Mouse (Mus musculus) erythroblast, adult 5-6 weeks (primary cell): ENCODE data around the gene Camta1. TPM values are rescaled to one million over a fixed set of nuclear protein-coding genes. Genes with fewer than 3 reads are reported as not detected.

Experiments
- ATAC-seq: replicated peaks from 2 replicates; pipeline ENCODE4 v1.8.0; 2016; ENCODE audit warnings: moderate number of reproducible peaks, mild to moderate bottlenecking, moderate TSS enrichment, inconsistent platforms; ENCODE audit not compliant: poor library complexity, low FRiP score, severe bottlenecking
- total RNA-seq, 2 experiments: library from RNA; stranded (forward) in 1 of 2; stranded (reverse) in 1 of 2; fragments of 150-400 nt in 1 of 2; fragments of 200-764, 138-1000 nt in 1 of 2; gene quantifications; 2 replicates each; pipeline versions ENCODE4 v1.2.3 to v1.2.4; 2015 to 2017; ENCODE audit warnings: low replicate concordance in 2 of 2

Camta1 gene
- total RNA-seq, 2 experiments from 2014 or later: 11.7 to 25.7 TPM

DNA sequence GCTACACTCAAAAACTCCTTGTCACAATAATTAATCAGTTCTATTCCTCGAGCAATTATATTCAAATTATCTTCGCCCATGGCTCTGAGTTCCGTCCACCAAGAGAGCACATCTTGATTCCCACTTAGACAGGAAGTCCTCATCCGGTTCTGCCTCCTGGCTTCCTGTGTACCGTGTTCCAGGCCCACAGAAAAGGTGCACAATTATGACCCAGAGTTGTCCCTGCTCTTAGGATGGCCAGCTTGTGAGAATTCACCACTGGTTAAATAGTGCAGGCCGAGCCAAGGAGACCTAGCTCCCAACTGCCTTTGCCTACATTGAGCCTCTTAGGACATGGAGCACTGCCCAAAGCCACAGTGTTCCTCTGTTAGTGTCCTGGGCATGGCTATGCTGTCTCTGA, 229.4 kb downstream of the Camta1 start:
- ATAC-seq: no peak

GRCm38 (mm10) chr4:151630664-151631063, 231.0 kb downstream of the Camta1 start:
- no peak for ATAC-seq

DNA sequence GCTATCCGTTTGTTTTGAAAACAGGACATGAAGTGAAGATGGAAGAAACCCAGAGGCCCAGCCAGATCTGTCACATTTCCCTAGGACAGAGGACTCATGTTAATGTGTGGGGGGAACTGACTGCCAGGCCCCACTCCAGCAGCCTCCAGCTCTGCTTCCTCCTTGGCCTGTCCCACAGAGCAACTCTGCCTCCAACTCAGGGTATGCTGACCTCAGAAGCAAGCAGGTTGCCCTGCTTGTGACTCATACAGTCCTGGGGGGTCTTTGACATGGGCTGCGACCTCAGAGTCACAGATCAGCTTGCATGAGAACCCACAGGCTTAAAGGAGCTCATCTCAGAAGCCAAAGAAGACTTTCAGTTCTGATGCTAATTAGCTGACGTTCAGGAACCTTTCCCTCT, 231.4 kb downstream of the Camta1 start:
- ATAC-seq: no peak

- ATAC-seq: no peak
Measured at GRCm38 (mm10) chr4:151619541-151620016, 242.1 kb downstream of the Camta1 start.

GRCm38 (mm10) chr4:151618420-151619310, 243.0 kb downstream of the Camta1 start:
- no peak for ATAC-seq

GRCm38 (mm10) chr4:151611621-151612020, 250.1 kb downstream of the Camta1 start:
- ATAC-seq: no peak

GRCm38 (mm10) chr4:151610266-151610665, 251.4 kb downstream of the Camta1 start:
- ATAC-seq: no peak

DNA sequence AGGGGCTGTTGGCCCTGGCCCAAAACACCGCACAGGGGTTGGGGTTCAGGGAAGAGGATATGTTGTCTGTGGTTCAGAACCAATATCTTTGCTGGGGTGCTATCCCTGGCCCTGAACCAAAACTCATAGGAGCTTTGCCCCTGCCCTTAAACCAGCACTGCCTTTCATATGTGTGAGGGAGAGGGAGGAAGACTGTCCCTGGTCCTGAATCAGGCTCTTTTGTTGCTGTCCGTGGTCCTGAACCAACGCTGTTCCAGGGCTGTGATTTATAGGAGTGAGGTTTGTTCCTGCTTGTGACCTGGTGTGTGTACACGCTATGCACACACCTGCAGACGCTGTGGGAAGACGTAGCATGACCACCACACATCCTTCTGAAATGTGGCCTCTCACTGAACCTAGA, 256.8 kb downstream of the Camta1 start:
- ATAC-seq: no peak

DNA sequence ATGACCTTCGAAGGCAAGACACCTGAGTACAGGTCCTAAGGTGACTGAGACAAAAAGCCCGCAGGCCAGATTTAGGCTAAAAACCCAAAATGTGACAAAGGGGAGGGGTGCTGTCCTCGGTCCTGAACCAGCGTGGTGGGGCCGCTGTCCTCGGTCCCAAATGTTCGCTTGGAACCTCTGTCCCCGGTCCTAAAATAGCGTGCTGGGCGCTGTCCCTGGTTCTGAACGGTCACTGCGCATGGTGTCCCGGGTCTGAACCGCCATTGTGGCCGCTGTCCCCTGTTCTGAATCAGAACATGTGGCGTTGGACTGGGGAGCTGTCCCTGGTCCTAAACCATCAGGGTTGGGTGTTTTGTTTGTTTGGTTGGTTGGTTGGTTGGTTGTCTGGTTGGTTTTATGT, 257.2 kb downstream of the Camta1 start:
- ATAC-seq: no peak

GRCm38 (mm10) chr4:151603586-151603985, 258.1 kb downstream of the Camta1 start:
- ATAC-seq: no peak

- ATAC-seq: no peak
Measured at GRCm38 (mm10) chr4:151595116-151595515, 266.6 kb downstream of the Camta1 start.

DNA sequence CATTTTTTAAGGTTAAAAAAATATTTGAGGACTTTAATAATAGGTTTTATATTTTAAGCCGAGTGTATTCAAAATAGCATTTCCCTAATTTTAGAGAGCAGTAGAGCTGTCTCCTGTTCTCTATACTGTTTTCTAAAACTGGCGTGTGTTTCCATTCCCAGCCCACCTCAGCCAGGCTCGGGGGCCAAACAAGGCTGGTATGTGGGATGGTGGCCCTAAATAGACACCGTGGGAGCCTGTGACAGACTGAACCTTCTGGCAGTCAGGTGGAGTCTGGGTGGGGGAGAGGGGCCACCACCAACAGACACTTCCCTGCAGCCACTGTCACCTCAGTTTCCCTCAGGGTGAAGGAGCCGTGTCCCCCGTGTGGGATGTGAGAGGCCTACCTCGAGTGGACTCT, 268.6 kb downstream of the Camta1 start:
- no peak for ATAC-seq

DNA sequence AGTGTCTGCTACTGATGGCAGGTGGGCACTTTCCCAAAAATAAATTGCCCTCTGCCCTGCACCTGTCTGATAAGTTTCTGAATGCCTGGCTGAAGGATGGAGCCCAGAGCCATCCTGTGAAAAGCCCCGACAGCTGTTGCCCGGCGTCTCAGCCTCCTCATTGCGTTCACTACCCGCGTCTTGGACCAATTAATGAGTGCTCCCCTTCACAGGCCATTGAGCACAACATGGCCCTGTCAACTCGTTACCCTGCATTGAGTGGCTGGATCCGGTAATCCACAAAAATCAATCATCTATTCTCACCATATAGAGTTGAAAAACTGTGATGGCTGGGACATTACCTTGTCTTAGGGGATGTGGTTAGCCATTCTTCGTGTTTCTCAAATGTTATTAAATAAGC, 275.6 kb downstream of the Camta1 start:
- no peak for ATAC-seq

GRCm38 (mm10) chr4:151577961-151578360, 283.7 kb downstream of the Camta1 start:
- ATAC-seq: no peak

GRCm38 (mm10) chr4:151576291-151577108, 285.2 kb downstream of the Camta1 start:
- no peak for ATAC-seq

DNA sequence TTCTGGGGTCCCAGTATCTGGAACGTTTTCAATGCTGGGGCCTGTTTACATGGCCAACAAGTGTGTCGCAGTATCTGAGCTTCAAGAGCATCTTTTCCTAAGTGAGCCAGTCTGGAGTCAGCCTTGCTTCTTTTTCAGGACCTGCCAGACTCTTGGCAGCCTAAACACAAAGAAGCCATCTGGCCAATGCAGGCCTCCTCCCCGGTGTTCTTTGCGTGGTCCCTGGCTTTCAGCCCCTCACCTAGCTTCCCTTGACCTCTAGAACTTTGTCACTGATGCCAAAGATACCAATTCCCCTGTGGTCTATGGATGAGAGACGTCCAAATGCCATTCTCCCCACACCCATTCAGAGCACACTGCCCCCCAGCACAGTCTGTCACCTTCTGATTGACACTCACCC, 289.0 kb downstream of the Camta1 start:
- ATAC-seq: no peak

- no peak for ATAC-seq
Measured at GRCm38 (mm10) chr4:151569586-151569985, 292.1 kb downstream of the Camta1 start.

GRCm38 (mm10) chr4:151568887-151569286, 292.8 kb downstream of the Camta1 start:
- ATAC-seq: no peak

DNA sequence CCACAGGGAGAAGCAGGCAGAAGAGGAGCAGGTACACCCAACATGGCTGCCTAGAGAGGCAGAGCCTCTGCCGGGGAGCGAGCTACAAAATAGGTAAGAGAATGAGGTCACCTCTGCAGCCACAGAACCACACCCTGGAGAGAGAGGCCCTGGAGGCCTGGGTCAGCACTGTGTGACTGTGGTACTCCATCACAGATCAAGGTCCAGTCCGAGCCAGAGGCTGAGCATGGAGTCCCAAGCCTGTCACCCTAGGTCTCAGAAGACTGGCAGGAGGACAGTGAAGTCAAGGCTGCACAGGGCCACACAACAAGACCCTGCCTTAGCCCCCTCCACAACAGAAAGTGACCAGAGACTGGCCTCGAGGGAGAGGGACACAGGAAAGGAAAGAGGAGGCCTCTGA, 294.6 kb downstream of the Camta1 start:
- no peak for ATAC-seq

- no peak for ATAC-seq
Measured at GRCm38 (mm10) chr4:151555505-151555904, 306.2 kb downstream of the Camta1 start.

DNA sequence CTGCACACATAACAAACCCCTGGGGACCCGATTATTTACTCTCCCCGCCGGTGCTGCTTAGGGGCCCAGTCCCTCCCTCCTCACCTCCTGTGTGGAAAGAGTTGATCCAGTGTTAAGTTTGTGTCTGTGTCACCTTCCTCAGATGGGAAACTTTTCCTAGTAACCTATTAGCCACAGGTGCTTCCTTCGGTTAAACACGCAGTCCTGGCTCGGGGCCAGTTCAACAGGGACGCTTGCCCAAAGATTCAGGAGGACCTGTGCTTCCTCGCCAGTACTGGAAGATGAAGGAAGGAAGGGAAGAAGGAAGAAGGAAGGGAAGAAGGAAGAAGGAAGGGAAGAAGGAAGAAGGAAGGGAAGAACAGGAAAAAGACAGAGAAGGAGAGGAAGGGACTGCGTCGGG, 312.2 kb downstream of the Camta1 start:
- ATAC-seq: no peak
